Mouse (Mus musculus) lung, postnatal 4 days (tissue): ENCODE data around the gene Pdk1.
"Not testable (repeated sequence)": the region's sequence is repeated elsewhere in the genome, so short reads cannot be mapped to it uniquely, and the experiment has no call there.

Source experiments
- DNase-seq, 2 experiments: peaks; one replicate each; pipeline ENCODE4 v3.0.0; 2021

Pdk1 gene

DNA sequence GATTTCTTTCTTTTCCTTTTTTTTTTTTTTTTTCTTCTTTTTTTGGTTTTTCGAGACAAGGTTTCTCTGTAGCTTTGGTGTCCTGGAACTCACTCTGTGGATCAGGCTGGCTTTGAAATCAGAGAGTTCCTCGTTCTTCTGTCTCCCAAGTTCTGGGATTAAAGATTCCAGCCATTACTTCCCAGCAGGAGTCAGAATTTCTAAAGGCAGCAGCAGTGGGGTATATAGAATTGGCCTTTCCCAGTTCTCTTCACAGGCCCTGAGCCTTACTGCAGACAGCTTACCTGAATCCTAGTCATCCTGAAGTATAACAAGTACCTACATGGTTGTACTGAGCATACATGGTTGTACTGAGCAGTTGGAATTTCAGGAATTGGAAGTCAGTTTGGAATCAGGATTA lies 1.8 kb downstream of the Pdk1 start:
- no peak for DNase-seq

DNA sequence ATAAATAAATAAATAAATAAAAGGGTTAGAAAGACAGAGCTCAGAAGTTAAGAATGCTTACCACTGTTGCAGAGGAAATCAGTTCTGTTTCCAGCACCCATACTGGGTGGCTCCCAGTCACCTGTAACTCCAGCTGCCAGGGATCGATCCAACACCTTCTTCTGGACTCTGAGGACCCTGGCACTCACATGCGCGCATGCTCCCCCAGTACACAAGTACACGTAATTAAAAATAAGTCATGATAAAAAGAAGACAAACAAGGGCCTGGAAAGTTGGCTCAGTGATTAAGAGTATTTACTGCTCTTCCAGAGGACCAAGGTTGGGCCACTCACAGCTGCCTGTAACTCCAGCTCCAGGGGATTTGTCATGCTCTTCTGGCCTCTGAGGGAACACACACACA lies 4.8 kb downstream of the Pdk1 start:
- DNase-seq: no peak

DNA sequence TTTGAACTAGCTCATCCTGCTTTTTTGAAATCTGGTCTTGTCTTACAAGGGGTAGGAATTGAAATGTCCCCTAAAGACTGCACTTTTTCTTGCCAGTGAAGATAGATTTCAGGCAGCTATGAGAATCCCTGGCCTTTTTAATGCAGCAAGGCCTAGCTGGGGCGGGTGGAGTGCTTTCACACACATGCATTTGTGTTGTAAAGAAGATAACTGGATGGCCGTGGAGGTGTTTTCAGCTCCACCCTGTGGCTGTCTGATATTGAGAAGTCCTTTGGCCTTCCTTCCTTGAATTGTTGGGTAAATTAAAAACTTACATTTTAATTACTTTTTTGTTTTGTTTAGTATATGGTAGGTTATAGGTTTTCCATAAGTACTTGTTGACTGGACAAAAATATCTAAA lies 5.4 kb downstream of the Pdk1 start:
- no peak for DNase-seq

DNA sequence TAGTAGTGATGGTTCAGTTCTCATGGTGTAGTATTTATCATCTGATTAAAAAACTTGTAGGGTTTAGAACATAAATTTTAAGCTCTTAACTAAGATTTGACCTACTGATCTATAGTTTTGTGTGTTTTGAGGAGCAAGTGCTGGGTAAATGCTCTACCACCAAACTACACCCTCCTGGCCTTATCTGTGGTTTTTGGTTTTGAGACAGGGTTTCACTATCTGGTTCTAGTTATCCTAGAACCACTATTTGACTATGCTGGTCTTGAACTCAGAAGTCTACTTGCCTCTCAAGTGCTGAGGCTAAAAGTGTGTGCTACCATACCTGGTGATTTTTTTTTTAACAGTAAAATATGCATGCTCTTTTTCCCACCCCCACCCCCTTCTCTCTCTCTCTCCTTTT lies 5.9 kb downstream of the Pdk1 start:
- no peak for DNase-seq

DNA sequence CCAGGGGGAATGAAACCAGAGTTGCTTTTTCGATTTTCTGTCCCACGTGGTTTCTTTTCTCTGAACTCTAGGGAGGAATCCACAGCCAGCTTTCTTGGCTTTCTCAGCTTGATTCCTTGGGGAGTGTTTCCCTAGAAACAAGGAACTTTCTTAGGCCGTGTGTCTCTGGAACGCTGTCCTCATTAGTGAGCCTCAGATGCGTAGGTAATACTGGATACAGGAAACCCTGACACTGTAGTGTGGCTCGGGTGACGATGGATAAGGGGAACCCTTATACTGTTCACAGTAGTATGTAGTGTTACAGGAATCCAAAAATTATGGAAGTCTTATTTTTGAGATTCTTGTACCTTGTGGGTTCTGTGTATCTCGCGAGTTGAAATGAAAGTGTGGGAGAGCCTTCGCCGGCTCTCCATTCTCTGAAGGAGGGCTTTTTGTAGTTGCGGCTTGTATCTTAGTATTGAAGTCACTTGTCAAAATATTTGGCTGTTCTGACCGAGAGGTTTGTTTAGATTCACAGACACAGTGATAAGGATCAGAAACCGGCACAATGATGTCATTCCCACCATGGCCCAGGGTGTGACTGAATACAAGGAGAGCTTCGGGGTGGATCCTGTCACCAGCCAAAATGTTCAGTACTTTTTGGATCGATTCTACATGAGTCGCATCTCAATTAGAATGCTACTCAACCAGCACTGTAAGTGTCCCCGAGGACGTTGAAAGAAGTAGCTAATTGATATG lies 10.1 kb downstream of the Pdk1 start:
- DNase-seq: peak in 1 of 2 experiments; percentile 27

DNA sequence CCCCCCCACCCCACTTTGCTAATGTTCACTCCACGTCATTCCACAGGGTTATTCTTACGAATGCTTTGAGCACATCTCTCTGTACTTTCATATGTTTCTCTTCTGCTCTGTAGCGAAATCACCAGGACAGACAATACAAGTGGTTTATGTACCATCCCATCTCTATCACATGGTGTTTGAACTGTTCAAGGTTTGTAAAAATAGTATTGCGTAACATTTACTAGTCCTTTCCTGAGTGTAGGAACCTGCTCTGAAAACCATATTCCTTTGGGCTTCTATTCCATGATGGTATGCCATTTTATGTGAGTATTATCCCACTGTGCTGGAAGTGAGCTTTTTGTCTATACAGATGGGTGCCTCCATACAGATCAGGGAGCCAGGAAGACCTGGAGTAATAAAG lies 14.2 kb downstream of the Pdk1 start:
- DNase-seq: no peak

DNA sequence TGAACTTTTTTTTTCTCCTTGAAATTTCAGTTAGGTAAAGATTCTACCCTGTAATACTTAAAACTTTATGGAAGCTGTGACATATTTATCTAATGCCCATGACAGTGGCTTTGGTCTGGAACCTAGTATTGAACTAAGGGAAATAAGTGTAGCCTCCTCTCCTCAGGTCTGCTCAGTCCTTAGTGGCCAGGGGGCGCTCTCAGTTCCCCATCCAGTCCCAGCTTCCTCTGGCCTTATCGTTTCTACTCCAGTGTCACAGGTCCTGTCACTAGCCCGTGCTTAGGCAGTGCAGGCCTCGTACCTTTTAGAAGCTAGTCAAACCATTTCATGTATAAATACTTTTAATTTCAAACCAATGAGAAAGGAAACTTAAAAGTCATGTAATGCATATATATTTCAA lies 15.4 kb downstream of the Pdk1 start:
- no peak for DNase-seq

DNA sequence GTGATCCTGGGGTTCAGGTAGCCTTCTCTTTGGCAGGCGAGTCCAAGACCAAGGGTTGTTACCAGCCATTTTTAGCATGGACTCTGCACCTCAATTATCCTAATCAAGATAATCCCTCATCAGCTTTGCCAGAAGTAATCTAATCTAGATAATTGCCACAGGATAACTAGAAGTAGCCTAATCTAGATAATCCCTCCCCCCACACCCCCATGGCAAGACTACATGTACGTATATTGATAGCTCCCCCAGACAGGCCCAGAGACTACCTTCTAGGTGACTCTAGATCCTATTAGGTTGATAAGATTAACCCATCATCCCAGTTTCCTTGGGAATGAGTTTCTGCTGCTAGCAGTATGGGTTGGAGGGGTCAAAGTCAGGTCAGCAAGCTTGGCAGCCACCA lies 18.5 kb downstream of the Pdk1 start:
- no peak for DNase-seq

DNA sequence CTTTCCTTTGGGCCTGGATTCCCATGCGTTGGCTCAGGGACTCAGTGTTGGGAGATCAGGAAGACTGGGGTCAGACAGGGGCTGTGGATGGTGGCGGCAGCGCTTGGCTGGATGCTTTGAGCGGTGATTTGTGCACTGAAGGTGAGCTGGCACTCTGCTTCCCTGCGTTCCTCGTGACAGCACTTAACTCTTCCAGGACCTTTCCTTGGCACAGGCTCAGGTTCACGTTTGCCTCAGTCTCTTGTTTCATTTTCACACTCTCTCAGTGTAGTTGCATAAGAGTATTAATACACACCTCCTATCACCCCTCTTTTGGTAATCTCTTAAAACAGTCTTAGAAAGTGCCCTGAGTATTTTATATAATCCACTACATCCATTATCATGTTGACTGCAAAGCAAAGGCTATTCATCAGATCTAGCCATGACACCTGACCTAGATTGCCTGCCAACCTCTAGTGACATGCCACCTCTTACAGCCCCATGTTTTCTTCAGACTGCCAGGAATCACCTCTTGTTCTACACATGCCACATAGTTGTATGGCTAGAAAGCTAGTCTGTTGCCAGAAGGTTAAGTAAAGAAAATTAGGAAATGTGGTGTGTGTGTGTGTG lies 19.8 kb downstream of the Pdk1 start:
- DNase-seq: peak in 1 of 2 experiments; percentile 24

DNA sequence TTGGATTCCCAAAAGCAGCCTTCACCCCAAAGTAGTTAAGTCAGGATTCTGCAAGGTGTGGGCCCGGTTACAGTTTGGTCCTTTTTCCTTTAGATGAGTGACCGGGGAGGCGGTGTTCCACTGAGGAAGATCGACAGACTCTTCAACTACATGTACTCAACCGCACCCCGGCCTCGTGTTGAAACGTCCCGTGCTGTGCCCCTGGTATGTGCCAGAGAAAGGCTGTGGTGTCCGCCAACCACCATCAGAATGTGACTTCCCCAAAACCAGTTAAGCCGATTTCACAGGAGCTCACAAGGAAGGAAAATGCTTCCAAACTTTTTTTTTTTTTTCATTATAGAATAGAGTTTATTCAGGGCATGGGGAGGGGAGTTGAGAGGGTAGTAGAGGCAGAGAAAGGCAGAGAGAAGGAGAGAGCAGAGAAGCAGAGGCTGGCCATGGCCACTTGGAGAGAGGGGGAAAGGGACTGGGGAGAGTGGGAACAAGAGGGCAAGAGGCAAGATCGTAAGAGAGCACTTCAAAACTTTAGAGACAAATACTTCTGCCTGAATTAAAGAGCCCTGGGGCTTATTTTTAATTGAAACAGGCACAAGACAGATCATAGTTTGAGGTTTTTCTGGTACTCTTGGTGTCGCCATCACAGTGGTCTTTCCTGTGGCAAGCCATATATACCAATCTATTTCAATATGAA lies 22.7 kb downstream of the Pdk1 start:
- peak in 1 of 2 experiments; percentile 37 for DNase-seq

DNA sequence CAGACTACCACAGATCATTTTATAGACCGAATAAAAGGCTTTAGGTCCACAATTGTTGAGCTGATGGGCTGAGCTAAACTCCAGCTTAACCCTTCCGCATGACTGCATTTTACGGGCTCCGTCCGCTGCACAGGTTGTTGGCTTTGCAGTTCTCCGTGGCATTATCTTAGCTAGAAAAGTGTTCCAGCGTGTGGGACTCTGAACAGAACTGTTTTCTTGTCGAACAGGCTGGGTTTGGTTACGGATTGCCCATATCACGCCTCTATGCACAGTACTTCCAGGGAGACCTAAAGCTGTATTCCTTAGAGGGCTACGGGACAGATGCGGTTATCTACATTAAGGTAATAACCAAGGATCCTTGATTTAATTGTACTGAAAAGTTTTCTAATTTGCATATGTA lies 24.4 kb downstream of the Pdk1 start:
- DNase-seq: no peak

DNA sequence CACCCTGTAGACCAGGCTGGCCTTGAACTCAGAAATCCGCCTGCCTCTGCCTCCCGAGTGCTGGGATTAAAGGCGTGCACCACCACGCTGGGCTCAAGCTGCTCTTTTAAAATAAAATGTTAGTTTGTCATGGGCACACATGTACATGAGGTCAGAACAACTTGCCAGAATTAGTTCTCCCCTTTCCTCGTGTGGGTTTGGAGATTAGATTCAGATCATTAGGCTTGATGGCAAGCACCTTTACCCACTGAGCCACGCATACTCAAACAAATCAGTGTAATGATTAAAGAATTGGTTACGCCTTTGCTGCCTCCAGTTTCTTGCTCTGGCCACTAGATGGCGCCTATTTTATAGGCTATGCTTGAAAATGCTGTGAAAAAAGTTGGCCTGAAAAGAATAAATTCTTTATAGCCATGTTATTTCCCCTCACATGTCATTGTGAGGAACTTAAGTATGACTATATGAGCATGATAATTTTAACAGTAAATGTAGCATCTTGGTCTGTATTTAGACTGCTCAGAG lies 25.4 kb downstream of the Pdk1 start:
- DNase-seq: peak in 1 of 2 experiments; percentile 36

DNA sequence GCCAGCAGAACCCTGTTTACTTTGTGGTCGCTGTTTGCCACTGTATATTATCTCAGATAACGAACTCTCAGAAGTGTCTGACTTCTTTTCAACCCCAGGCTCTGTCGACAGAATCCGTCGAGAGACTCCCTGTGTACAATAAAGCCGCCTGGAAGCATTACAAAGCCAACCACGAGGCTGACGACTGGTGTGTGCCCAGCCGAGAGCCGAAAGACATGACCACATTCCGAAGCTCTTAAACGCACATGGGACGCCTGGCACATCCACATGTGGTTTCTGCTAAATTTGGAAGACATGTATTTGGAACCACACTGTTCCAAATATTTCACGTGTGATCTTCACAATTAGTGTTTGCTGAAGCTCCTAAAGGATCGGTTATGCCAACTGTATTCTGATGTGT lies 26.9 kb downstream of the Pdk1 start:
- DNase-seq: no peak

DNA sequence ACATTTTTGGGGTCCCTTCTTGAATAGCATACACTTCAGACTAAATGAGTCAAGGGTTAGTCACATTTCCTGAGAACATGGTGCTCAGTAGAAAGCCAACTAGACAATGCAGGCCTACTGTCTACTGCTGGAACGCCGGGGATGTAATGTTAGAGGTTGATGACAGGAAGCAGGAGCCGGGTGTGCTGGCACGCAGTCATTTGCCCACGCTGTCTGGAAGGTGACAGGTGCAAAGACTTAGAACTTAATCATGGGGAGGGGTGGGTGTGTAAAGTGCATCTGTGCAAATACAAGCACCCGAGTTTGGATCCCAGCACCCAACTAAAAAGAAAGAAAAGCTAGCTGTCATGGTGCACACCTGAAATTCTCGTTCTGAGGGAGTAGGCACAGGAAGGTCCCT lies 32.1 kb downstream of the Pdk1 start:
- no peak for DNase-seq

DNA sequence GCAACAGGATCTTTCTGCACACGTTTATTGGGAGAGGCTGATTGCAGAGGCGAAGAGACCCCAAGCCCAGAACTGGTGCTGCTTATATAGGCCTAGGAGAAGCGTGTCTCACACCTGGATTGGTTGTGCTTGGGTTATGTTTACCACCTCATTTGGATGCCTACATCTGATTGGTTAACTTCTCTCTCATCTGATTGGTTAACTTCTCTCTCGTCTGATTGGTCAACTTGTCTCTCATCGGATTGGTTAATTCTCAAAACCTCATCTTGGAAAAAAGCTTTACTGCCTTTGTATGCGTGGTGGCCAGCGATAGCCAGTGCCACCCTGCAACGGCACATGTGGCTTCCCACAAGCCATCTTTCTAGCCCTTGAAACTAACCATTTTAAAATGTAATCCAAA lies 33.3 kb downstream of the Pdk1 start:
- DNase-seq: not testable (repeated sequence)

DNA sequence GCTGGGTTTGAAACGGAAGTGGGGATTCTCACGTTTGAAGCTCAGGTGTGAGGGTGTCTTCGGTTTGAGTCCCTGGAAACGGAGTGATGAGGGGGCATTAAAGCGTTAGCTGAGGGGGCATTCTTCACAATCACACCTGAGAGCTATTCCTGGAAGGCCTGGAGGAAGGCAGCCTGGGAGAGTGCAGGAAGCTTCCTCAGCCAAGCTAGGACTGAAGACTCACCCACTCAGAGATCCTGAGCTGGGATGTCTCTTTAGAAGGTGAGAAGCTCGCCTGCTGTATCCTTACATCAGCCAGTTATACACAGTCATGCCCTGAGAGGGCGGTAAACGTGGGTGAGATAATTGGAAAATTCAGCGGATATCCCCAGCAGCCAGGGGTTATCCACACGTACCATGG lies 40.9 kb downstream of the Pdk1 start:
- DNase-seq: no peak

DNA sequence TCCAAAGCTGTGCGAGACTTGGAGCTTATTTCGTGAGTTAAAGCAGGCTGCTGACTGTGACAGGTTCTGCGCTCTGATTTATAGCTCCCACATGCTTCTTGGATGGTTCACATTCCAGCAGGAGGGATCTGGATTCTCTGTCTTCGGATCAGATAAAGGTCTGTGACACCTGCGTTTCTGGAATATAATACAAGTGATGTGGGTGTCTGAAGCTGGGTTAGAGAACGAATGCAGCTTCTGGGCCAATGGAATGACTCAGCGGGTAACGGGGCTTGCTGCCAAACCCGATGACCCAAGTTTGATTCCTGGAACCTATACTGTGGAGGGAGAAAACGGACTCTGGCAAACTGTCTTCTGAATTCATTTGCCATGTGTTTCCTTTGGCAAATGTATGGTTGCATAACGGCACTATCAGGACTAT lies 46.2 kb downstream of the Pdk1 start:
- DNase-seq: no peak

DNA sequence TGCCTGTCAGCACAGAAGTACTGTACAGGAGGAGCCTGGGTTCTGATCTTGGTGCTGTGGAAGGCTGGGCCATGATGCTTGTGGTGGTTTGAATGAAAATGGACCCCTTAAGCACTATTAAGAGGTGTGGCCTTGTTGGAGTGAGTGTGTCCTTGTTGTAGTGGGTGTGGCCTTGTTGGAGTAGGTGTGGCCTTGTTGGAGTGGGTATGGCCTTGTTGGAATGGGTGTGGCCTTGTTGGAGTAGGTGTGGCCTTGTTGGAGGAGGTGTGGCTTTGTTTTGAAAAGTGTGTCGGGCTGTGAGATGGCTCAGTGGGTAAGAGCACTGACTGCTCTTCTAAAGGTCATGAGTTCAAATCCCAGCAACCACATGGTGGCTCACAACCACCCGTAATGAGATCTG lies 51.9 kb downstream of the Pdk1 start:
- DNase-seq: not testable (repeated sequence)

DNA sequence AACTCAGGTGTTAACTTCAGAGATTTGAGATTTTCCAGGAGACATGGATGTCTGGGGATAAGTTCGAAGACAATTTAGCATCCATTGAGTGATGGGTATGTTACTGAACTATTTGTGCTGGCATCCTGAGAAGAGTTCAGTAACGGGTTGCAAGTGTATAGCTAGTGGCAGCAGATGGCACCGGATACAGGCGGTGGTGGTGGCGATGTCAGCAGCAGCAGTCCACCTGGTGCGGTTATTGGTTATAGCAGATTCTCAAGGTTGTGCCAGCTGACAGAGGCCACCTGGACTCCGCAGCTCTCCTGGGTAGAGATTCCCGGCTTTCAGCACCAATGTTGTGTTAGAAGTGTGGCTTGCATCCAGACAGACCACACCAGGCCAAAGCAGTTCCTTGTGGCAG lies 61.0 kb downstream of the Pdk1 start:
- no peak for DNase-seq

DNA sequence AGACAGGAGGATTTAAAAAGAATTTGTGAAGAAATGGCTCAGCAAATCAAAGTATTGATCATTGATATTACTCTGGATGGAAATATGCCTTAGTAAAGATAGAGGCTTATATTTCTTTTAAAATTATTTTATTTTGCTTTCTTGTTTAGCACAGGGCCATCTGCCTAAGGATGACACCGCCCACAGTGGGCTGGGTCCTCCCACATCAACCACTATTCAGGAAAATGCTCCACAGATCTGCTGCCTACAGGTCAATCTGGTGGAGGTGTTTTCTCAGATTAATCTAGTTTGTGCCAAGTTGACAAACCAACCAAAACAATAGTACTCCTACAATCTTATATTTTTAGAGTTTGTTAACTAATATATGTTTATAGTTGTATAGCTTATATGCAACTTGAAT lies 63.7 kb downstream of the Pdk1 start:
- DNase-seq: no peak

DNA sequence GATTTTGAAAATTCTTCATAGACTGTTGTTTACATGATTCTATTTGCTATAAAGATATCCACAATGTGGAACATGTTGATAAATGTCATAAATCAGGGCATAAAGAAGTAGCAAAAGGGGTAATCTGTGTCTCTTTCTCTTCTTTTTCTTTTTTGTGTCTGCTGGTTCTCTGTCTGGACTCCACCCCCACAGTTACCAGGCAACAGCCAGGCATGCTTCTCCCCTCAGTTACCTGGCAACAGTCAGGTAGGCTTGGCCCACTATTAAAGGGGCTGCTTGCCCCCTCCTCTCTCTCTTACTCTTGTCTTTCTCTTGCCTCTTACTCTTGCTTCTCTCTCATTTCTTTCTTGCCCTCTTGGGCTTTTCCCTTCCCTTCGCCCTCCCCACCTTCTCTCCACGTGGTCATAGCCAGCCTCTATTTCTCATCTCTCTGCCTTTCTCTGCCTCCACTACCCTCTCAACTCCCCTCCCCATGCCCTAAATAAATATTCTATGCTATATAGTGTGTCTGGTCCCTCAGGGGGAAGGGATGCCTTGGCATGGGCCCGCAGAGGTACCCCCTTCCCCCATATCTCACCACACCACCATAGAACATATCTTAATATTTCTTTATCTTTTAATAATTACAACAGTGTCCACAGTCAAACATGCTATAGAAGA lies 64.8 kb downstream of the Pdk1 start:
- DNase-seq: no peak

DNA sequence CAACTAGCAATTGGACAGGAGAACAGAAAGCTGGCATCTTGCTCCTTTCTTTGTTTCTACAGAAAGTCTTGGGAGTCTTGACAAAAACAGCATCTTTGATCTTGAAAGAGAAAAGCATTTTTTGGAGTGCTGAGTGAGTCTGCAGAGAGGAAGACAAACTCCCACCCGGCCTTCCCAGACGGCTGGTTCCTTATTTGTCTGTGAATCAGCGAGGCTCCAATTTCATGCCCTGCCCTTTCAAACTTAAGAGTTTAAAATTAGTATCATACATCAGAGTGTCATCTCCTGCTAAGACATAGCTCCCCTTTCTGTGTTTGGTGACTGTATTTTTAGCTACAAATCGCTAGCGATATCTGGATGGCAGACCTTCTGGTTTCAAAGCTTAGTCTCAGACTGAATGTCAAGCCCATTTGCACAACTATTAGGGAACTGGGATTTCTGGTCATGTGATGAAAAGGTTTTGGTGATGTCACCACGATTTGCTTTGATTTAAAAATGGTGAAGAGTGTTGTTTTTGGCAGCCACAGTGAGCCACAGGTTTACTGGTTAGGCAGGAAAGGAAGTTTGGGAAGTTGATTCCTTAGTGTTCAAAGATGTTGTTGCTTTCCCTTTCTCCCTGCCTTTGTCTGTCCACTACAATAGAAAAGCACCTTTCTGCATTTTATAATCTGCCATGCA lies 65.8 kb downstream of the Pdk1 start:
- DNase-seq: no peak
